Mouse (Mus musculus) MEL (cell line): ENCODE measurements at regions not wholly inside any gene's neighbourhood (a gene's known extent, or its start where the extent isn't known, plus 50 kb on each side); places are given as distances from the start of the nearest gene placed in this dataset.
"Not testable (repeated sequence)": the region's sequence is repeated elsewhere in the genome, so short reads cannot be mapped to it uniquely, and the experiment has no call there.

Source experiments
- DNase-seq: peaks from one replicate; pipeline ENCODE4 v3.0.0; 2011; ENCODE audit warnings: low read depth, low spot score
- H3K27ac ChIP-seq: 2 replicates; pipeline ENCODE4 v1.5.1; 2012; ENCODE audit warnings: low read depth, mild to moderate bottlenecking, control low read depth, low read length, moderate library complexity; ENCODE audit not compliant: control insufficient read depth
- H3K27me3 ChIP-seq, 2 experiments: fragments of 150-350 bp in 1 of 2; sonication (generic) in 1 of 2; 2 replicates each; pipeline ENCODE4 v1.6.1; 2012; ENCODE audit warnings: low read length in 2 of 2, mild to moderate bottlenecking in 2 of 2, improper control_type of control experiment in 1 of 2, moderate library complexity in 1 of 2; ENCODE audit not compliant: insufficient read depth in 2 of 2, control insufficient read depth in 1 of 2
- H3K36me3 ChIP-seq, 2 experiments: 2 replicates each; pipeline ENCODE4 v1.6.1; 2012 to 2014; ENCODE audit warnings: low read length in 2 of 2, improper control_type of control experiment in 1 of 2, inconsistent platforms in 1 of 2, mild to moderate bottlenecking in 1 of 2; ENCODE audit not compliant: insufficient read depth in 2 of 2, control insufficient read depth in 1 of 2
- H3K4me1 ChIP-seq, 2 experiments: fragments of 150-350 bp in 1 of 2; sonication (generic) in 1 of 2; 2 replicates each; pipeline ENCODE4 v1.6.1; 2012; ENCODE audit warnings: low read length in 2 of 2, improper control_type of control experiment in 1 of 2, mild to moderate bottlenecking in 1 of 2; ENCODE audit not compliant: insufficient read depth in 2 of 2, control insufficient read depth in 1 of 2
- H3K4me3 ChIP-seq, 2 experiments: fragments of 150-350 bp in 1 of 2; sonication (generic) in 1 of 2; 2 replicates each; pipeline ENCODE4 v1.5.1; 2012; ENCODE audit warnings: low read depth in 2 of 2, low read length in 2 of 2, mild to moderate bottlenecking in 2 of 2, moderate library complexity in 2 of 2, control low read depth in 1 of 2, improper control_type of control experiment in 1 of 2; ENCODE audit not compliant: control insufficient read depth in 1 of 2, insufficient read depth in 1 of 2
- H3K79me2 ChIP-seq: 2 replicates; pipeline ENCODE4 v1.6.1; 2012; ENCODE audit warnings: mild to moderate bottlenecking, low read length, moderate library complexity; ENCODE audit not compliant: control insufficient read depth, poor library complexity, insufficient read depth
- H3K9ac ChIP-seq: 2 replicates; pipeline ENCODE4 v1.6.1; 2012; ENCODE audit warnings: low read depth, mild to moderate bottlenecking, control low read depth, low read length, moderate library complexity; ENCODE audit not compliant: control insufficient read depth, poor library complexity, severe bottlenecking
- H3K9me3 ChIP-seq: fragments of 150-350 bp; sonication (generic); replicated peaks from 2 replicates; pipeline ENCODE4 v1.6.1; 2012; ENCODE audit warnings: mild to moderate bottlenecking, low read length, improper control_type of control experiment, moderate library complexity; ENCODE audit not compliant: insufficient read depth
- E2F4 ChIP-seq: IDR thresholded peaks from 2 replicates; pipeline ENCODE4 v1.6.1; 2011; ENCODE audit warnings: low read depth, low read length, improper control_type of control experiment, borderline replicate concordance
- ETS1 ChIP-seq: IDR thresholded peaks from 2 replicates; pipeline ENCODE4 v1.6.1; 2012; ENCODE audit warnings: low read depth, mild to moderate bottlenecking, inconsistent platforms, low read length, improper control_type of control experiment, moderate library complexity
- GABPA ChIP-seq: IDR thresholded peaks from 2 replicates; pipeline ENCODE4 v1.6.1; 2012; ENCODE audit warnings: low read depth, mild to moderate bottlenecking, inconsistent platforms, low read length, improper control_type of control experiment, moderate library complexity
- MYC ChIP-seq: IDR thresholded peaks from 2 replicates; pipeline ENCODE4 v1.6.1; 2011; ENCODE audit warnings: low read depth, mild to moderate bottlenecking, low read length, improper control_type of control experiment, moderate library complexity
- USF1 ChIP-seq: IDR thresholded peaks from 2 replicates; pipeline ENCODE4 v1.6.1; 2014; ENCODE audit warnings: low read depth, mild to moderate bottlenecking, inconsistent platforms, low read length, improper control_type of control experiment, moderate library complexity

DNA sequence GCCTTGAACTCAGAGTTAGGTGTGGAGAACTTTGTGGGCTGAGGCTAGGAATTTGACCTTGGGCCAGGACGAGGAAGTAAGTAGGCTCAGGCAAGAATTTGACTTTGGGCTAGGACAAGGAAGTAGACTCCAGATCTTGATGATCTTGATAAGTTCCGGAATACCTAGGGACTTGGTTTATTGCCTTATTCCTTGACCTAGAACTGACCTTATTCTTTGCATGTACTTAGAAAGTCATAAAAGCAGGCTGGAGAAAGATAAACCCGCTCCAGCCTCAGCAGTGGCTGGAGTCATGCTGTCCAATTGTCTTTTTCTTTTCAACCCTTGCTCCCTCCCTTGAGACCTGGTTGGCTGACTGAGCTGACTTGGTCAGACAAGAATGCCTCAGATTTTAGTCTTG is 51.2 kb upstream of the Jarid2 start:
- Histone ChIP-seq H3K9ac (no peak overlapping the region), H3K36me3 (no peaks in the 10 kb centered on the region; a peak in 1 of 4 replicates), H3K4me1 (peaks cover 3 to 10% of the 10 kb centered on the region in 2 experiments), H3K4me3 (no peak overlapping the region), H3K27ac (no peak overlapping the region), H3K79me2 (no peaks in the 10 kb centered on the region), H3K27me3 (peaks cover 0 to 2% of the 10 kb centered on the region in 2 experiments; a peak in 2 of 4 replicates), H3K9me3 (no peaks in the 10 kb centered on the region)
- TF ChIP-seq MYC: no peak
- TF ChIP-seq ETS1: no peak
- no peak for TF ChIP-seq E2F4
- no peak for TF ChIP-seq GABPA
- no peak for TF ChIP-seq USF1
- DNase-seq: no peak

- not testable (repeated sequence) for H3K4me3 ChIP-seq, H3K9me3 ChIP-seq, H3K79me2 ChIP-seq, H3K9ac ChIP-seq, H3K27ac ChIP-seq, H3K36me3 ChIP-seq, DNase-seq, H3K4me1 ChIP-seq, H3K27me3 ChIP-seq
Measured at GRCm38 (mm10) chr13:44679457-44679856, 49.8 kb upstream of the Jarid2 start.
